ENCODE assay signal across 7 mouse cellular contexts in genomic region chr4:109979461-109980320, GRCm38 (mm10). TPM values are rescaled to one million over a fixed set of nuclear protein-coding genes. Genes with fewer than 3 reads are reported as not detected.
DNase-seq lines count a peak whose midpoint lies in the region; ATAC-seq and TF ChIP-seq lines count a peak whose summit lies in the region.

No protein-coding gene starts in this region.

- H3K36me3 ChIP-seq in lung, embryonic 14.5 days (ENCODE audit: insufficient read depth), result no peaks in the 10 kb centered on the region
- no peaks in the 10 kb centered on the region for H3K36me3 ChIP-seq in forebrain, embryonic 11.5 days (ENCODE audit: control insufficient read depth, insufficient read depth, low read length)
- H3K36me3 ChIP-seq in intestine, postnatal 0 days (ENCODE audit: control insufficient read depth, insufficient read depth), result no peaks in the 10 kb centered on the region
- no peaks in the 10 kb centered on the region for H3K36me3 ChIP-seq in small intestine, adult 2 months (ENCODE audit: control insufficient read depth, insufficient read depth, low read length)

- H3K4me3 ChIP-seq in lung, embryonic 14.5 days (ENCODE audit: low read depth, low read length), result peak overlapping the region; percentile 19
- H3K4me3 ChIP-seq in forebrain, embryonic 11.5 days (ENCODE audit: low read depth, low read length), result peak overlapping the region; percentile 81
- H3K4me3 ChIP-seq in intestine, postnatal 0 days (ENCODE audit: low read depth, low read length), result peak overlapping the region; percentile 17
- 0 out of 2 replicates have a peak overlapping the region, but pooled peaks have one; percentile 15 for H3K4me3 ChIP-seq in small intestine, adult 2 months (ENCODE audit: low read depth, low read length)

- peaks cover 99% of the 10 kb centered on the region for H3K27me3 ChIP-seq in lung, embryonic 14.5 days (ENCODE audit: insufficient read depth, low read length)
- peaks cover 68% of the 10 kb centered on the region for H3K27me3 ChIP-seq in forebrain, embryonic 11.5 days (ENCODE audit: control insufficient read depth, insufficient read depth, low read length)
- peaks cover 98% of the 10 kb centered on the region for H3K27me3 ChIP-seq in intestine, postnatal 0 days (replicated peaks; ENCODE audit: control insufficient read depth, insufficient read depth, low read length)
- H3K27me3 ChIP-seq in small intestine, adult 2 months (ENCODE audit: control insufficient read depth, insufficient read depth, low read length), result peaks cover 98% of the 10 kb centered on the region

- TF ChIP-seq CTCF in lung, embryonic 14.5 days (IDR thresholded peaks at IDR 0.05; ENCODE audit: low read depth), result no peak
- no peak for TF ChIP-seq CTCF in intestine, postnatal 0 days (IDR thresholded peaks at IDR 0.05; ENCODE audit: low read depth)
- no peak for TF ChIP-seq CTCF in small intestine, adult 2 months (IDR thresholded peaks at IDR 0.05; ENCODE audit: extremely low read depth, insufficient read length, insufficient replicate concordance, low read depth, low read length)

- ATAC-seq in lung, embryonic 14.5 days (ENCODE audit: insufficient read depth), result no peak
- no peak for ATAC-seq in forebrain, embryonic 11.5 days (replicated peaks; ENCODE audit: low FRiP score)
- no peak for ATAC-seq in intestine, postnatal 0 days

- peak; percentile 32 for DNase-seq in lung, embryonic 14.5 days
- no peak for DNase-seq in lung, postnatal 25 days (ENCODE audit: low spot score)
- peak; percentile 80 for DNase-seq in forebrain, embryonic 11.5 days (ENCODE audit: low spot score)
- no peak for DNase-seq in left cerebral cortex, adult 9 months (ENCODE audit: low spot score in 2 of 2)
- DNase-seq in spleen, adult 18-20 months, result no peak

- no peaks in the 10 kb centered on the region for H3K4me1 ChIP-seq in lung, embryonic 14.5 days (ENCODE audit: insufficient read depth)
- H3K4me1 ChIP-seq in forebrain, embryonic 11.5 days (replicated peaks; ENCODE audit: control insufficient read depth, insufficient read depth, low read length), result peaks cover 15% of the 10 kb centered on the region; the same call in 1 of the 2 replicates
- H3K4me1 ChIP-seq in intestine, postnatal 0 days (replicated peaks; ENCODE audit: control insufficient read depth, insufficient read depth, low read length), result no peaks in the 10 kb centered on the region
- peaks cover 29% of the 10 kb centered on the region for H3K4me1 ChIP-seq in small intestine, adult 2 months (ENCODE audit: control insufficient read depth, insufficient read depth, insufficient read length, low read length)

- no peak for TF ChIP-seq POLR2A in small intestine, adult 2 months (IDR thresholded peaks at IDR 0.05; ENCODE audit: low read depth, low read length)

- no peak overlapping the region for H3K9ac ChIP-seq in lung, embryonic 14.5 days
- peak overlapping the region; percentile 97 for H3K9ac ChIP-seq in forebrain, embryonic 11.5 days (ENCODE audit: low read length)
- no peak overlapping the region for H3K9ac ChIP-seq in intestine, postnatal 0 days (ENCODE audit: low read depth, low read length)

- no peak overlapping the region for H3K27ac ChIP-seq in lung, embryonic 14.5 days (ENCODE audit: low read depth)
- peak overlapping the region; percentile 93 for H3K27ac ChIP-seq in forebrain, embryonic 11.5 days (ENCODE audit: low read depth, low read length)
- H3K27ac ChIP-seq in intestine, postnatal 0 days (ENCODE audit: low read depth, low read length), result no peak overlapping the region
- no peak overlapping the region for H3K27ac ChIP-seq in small intestine, adult 2 months (ENCODE audit: insufficient read depth, low read depth, low read length)

- 2% methylated on average over 66 of the region's 66 CpGs for WGBS in lung, embryonic 14.5 days
- WGBS in forebrain, embryonic 11.5 days, result under 1% methylated on average over 66 of the region's 66 CpGs
- 2% methylated on average over 65 of the region's 66 CpGs for WGBS in intestine, postnatal 0 days
- 3% methylated on average over 66 of the region's 66 CpGs for WGBS in small intestine, adult 2 months

- H3K9me3 ChIP-seq in lung, embryonic 14.5 days (ENCODE audit: low read depth, low read length), result no peaks in the 10 kb centered on the region
- H3K9me3 ChIP-seq in forebrain, embryonic 11.5 days (ENCODE audit: control insufficient read depth, low read length), result no peaks in the 10 kb centered on the region
- H3K9me3 ChIP-seq in intestine, postnatal 0 days (ENCODE audit: control insufficient read depth), result no peaks in the 10 kb centered on the region

- H3K4me2 ChIP-seq in lung, embryonic 14.5 days, result peak overlapping the region; percentile 45
- peak overlapping the region; percentile 71 for H3K4me2 ChIP-seq in forebrain, embryonic 11.5 days (ENCODE audit: low read depth, low read length, severe bottlenecking)
- peak overlapping the region; percentile 35 for H3K4me2 ChIP-seq in intestine, postnatal 0 days (replicated peaks; ENCODE audit: low read depth)

RNA-seq across cellular contexts. Expression of gene Dmrta2, which starts 1.8 kb away (rescaled TPM):
- polyA plus RNA-seq in lung, embryonic 14.5 days (2014; fragmentation: Nextera tagmentation; extraction: Ambion mirVana), result 0.05 TPM in 2 replicates
- 12.5 and 16.9 TPM in 2 replicates for polyA plus RNA-seq in forebrain, embryonic 11.5 days (2014; fragmentation: Nextera tagmentation; extraction: Ambion mirVana)
- polyA plus RNA-seq in intestine, postnatal 0 days (2015; fragmentation: Nextera tagmentation; extraction: Ambion mirVana), result not detected in 2 replicates
- 0.51 and 0.93 TPM in 2 replicates for polyA plus RNA-seq in small intestine, adult 2 months (2012; rRNA removed)

Comparison
In these comparisons a context has a peak if more than half of its experiments do, and no peak if none do; other contexts are left out.
1. DNase-seq: peak in lung, embryonic 14.5 days (single experiment) and forebrain, embryonic 11.5 days (single experiment); none in lung, postnatal 25 days (single experiment), left cerebral cortex, adult 9 months (0 of 2) and spleen, adult 18-20 months (0 of 2).
2. H3K4me3 ChIP-seq: peak in every context shown above with its lines; median percentile 81 in forebrain, embryonic 11.5 days; 19 in lung, embryonic 14.5 days; 17 in intestine, postnatal 0 days; 15 in small intestine, adult 2 months.
3. Peak in every context shown above with its lines, with median percentiles within 50 percentile points of each other: H3K4me2 ChIP-seq.